Mouse (Mus musculus): ENCODE data around the gene Plcb3. TPM values are rescaled to one million over a fixed set of nuclear protein-coding genes. Genes with fewer than 3 reads are reported as not detected.

The Plcb3 gene
- 11.2 and 11.5 TPM in 2 replicates for polyA plus RNA-seq (2015; fragmentation: Nextera tagmentation; extraction: Ambion mirVana)

DNA sequence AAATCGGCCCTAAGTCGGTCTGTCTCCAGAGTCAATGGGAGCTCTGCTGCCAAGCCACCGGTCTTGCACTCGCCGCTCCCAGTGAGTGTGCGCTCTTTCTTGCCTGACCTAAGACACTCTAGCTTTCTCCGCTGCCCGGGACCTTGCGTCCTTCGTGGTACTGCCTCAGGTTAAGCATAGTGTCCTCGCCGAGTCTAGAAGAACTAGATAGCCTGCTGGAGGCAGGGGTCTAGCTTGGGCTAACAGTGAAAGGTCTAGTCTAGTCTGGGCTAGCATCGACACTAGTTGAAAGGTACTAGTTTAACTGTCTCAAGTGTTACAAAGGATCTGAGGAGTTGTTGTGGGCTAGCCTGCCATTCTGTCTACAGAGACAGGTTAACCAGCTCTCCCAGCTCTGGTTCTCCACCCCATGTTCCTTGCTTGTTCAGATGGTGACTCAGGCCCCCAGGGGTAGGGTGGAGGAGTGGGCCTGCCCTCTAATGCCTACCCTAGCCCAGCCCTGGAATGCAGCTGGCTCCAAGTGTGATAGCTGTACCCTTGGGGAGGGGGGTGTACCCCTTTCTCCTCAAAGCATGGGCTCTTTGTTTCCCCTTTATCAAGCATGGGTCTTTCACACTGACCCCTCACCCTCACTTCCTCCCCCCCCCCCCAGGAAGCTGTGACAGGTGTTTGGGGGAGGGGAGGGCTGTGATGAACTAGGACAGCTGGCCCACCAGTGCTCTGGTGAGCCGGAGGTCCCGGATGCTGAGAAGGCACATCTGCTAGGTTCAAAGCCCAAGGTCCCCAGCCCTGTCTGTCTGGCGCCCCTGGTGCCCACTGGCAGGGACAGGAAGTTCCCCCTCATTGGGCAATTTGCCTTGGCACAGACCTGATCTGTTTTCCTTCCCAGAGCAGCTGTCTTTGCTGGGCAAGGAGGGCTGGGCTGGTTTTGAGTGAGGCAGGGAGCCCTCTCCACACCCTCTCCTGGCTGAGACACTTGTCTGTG, at the start of gene Plcb3:
Plcb3 (minus strand) TSS at position 934 of the 985 bp plus-strand sequence.
- H3K9ac ChIP-seq (replicated peaks), result peak within 1 kb of the TSS; percentile 67
- WGBS, result 0% methylated on average over 16 of the region's 16 CpGs
- peaks cover 15% of the 10 kb centered on the region for H3K36me3 ChIP-seq
- peak within 1 kb of the TSS; percentile 61 for H3K4me3 ChIP-seq
- ATAC-seq (replicated peaks), result peak; percentile 4; the same call in 1 of the 2 replicates
- peak within 1 kb of the TSS; percentile 96 for H3K27ac ChIP-seq (replicated peaks)
- no peaks in the 10 kb centered on the region for H3K27me3 ChIP-seq
- H3K4me1 ChIP-seq, result peaks cover 48% of the 10 kb centered on the region
- H3K9me3 ChIP-seq, result no peaks in the 10 kb centered on the region
- peak within 1 kb of the TSS; percentile 82 for H3K4me2 ChIP-seq (replicated peaks)

DNA sequence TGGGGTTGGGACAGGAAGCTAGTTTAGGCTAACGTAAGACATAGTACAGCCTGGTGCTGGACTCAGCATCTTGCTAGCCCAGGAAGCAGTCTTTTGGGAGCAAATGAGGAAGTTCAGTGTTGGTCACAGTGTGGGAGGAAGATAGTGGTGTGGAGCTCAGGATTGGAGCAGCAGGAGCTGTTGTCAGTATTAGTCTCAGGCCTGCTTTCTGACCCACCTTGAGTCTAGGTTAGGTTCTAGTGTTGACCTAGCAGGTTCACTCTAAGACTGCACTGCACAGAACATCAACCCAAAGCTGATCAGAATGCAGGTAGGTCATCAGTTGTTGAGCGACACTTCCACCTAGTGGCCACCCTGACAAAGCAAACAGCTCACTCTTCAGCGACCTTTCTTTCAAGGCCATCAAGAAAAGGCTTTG, 44.0 kb upstream of the Plcb3 start:
- 47% methylated on average over 3 of the region's 3 CpGs for whole genome bisulfite sequencing
- Histone ChIP-seq H3K9ac (replicated peaks) (no peak overlapping the region), H3K27ac (replicated peaks) (no peak overlapping the region), H3K4me3 (no peak overlapping the region), H3K27me3 (no peaks in the 10 kb centered on the region), H3K4me1 (no peaks in the 10 kb centered on the region), H3K9me3 (no peaks in the 10 kb centered on the region), H3K36me3 (peaks cover 66% of the 10 kb centered on the region), H3K4me2 (replicated peaks) (no peak overlapping the region)
- no peak for ATAC-seq (replicated peaks)

DNA sequence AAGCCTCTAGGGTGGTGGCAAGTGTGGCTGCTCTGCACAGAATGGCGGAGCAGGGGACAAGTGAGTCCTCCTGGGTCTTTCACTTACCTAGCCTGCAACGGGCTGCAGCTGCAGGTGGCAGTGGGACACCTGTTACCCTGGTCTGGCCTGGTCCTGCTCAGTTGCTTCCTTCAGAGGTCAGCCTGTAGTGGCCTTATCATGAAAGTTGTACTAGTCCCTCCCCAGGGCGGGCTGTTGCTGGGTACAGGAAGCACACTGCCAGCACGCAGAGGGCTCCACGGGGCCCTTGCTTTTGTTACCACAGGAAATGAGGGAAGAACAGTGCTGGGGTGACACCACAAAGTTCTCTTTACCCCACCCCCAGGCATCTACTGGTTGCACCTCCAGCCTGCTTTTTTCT, 42.9 kb upstream of the Plcb3 start, which contains the start of gene Fermt3:
Fermt3 (minus strand) TSS at position 279 of the 400 bp plus-strand sequence.
- H3K27ac ChIP-seq (replicated peaks), result no peak within 1 kb of the TSS
- H3K4me1 ChIP-seq, result no peaks in the 10 kb centered on the region
- ATAC-seq (replicated peaks), result no peak
- H3K4me2 ChIP-seq (replicated peaks), result no peak within 1 kb of the TSS
- H3K9ac ChIP-seq (replicated peaks), result no peak within 1 kb of the TSS
- no peaks in the 10 kb centered on the region for H3K27me3 ChIP-seq
- H3K4me3 ChIP-seq, result no peak within 1 kb of the TSS
- WGBS, result 92% methylated on average over 5 of the region's 5 CpGs
- peaks cover 56% of the 10 kb centered on the region for H3K36me3 ChIP-seq
- H3K9me3 ChIP-seq, result no peaks in the 10 kb centered on the region

DNA sequence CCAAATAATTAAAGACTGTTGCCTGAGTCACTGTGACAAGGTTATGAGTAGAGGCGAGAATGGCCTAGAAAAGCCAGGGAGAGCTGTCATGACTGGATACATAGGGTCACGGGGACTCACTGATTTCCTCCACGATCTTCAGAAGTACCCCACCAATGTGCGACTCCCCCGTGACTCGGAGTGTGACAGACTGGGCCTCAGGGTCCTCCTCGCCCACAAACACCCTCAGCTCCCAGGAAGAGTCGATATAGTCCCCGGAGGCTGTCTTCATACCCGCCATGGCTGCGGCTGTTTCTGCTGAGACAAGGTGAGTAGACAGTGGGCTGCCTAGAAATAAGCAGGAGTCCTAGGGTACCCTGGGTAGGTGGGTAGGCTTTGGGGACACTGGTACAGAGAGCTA, 42.3 kb upstream of the Plcb3 start:
- H3K9ac ChIP-seq (replicated peaks), result no peak overlapping the region
- H3K4me1 ChIP-seq, result no peaks in the 10 kb centered on the region
- H3K4me2 ChIP-seq (replicated peaks), result no peak overlapping the region
- no peak overlapping the region for H3K4me3 ChIP-seq
- peaks cover 51% of the 10 kb centered on the region for H3K36me3 ChIP-seq
- no peak overlapping the region for H3K27ac ChIP-seq (replicated peaks)
- no peak for ATAC-seq (replicated peaks)
- H3K9me3 ChIP-seq, result no peaks in the 10 kb centered on the region
- no peaks in the 10 kb centered on the region for H3K27me3 ChIP-seq
- 91% methylated on average over 11 of the region's 11 CpGs for WGBS

DNA sequence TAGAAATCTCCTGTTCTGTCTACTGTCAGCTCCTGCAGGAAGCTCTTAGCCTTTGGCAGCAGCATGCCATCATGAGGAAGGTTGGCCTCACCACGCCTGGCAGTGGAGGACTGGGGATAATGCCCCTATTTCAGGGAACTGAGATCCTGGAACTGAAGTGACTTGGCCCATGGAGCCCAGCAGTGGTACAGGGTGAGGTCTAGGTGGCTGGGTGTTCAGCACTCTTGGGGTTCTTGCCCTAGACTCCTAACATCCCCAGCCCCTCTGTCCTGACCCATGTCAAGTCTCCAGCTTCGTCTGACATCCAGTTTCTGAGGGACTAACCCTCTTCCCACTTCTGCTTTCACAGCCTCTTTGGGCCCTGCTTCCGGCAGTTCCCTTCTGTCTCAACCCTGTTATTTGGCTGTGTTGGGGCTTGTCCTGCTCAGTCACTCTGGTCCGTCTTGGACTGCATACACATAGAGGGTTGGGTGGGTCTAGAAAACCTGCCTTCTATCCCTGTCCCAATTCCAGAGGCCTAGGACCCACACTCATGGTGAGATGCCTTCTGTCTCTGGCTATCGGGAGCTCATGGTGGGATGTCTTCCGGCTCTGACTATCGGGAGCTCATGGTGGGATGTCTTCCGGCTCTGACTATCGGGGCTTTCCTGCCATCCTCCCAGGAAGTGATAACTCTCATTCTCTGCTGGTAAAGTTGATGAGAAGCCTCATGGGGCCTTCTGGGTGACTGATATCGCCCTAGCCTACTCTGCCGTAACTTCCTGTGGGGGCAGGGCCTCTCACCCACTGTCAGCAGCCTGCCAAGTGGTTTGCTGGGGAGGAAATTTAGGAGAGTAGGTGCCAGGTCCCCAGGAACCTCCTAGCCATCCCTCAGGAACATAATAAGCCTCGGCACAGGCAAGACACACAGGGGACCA, 41.5 kb upstream of the Plcb3 start:
- WGBS, result 90% methylated on average over 12 of the region's 12 CpGs
- Histone ChIP-seq H3K9ac (replicated peaks) (no peak overlapping the region), H3K27me3 (no peaks in the 10 kb centered on the region), H3K4me3 (no peak overlapping the region), H3K36me3 (peaks cover 44% of the 10 kb centered on the region), H3K4me1 (no peaks in the 10 kb centered on the region), H3K4me2 (replicated peaks) (no peak overlapping the region), H3K27ac (replicated peaks) (no peak overlapping the region), H3K9me3 (no peaks in the 10 kb centered on the region)
- ATAC-seq (replicated peaks), result no peak

DNA sequence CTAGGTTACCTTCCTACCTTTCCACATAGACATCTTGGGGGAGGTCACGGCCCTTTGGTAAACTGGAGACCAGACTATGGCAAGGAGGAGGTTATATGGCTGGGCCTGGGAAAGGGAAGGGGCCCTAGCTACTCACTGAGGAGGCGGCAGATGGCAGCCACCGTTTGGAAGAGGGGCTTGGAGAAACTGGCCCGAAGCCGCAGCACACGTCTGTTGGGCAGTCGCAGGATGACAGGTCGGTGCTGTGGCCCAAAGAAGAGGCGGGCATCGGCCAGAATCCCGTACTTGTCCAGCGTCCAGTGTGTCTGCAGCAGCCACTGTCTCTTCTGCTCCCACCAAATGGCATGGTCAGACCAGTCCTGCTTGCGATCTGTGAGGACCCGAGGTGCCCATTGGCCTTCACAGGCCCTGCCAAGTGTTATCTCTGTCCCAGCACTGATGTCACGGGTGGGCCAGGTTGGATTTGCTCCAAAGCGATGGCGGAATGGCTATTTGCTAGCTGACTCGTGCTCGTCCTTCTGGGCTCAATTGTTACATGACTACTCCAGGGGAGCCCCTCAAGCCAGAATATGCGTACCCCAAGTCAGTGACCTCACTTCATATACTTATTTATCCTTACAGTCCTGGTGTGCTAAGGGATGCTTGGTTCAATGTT, 38.3 kb upstream of the Plcb3 start:
- Histone ChIP-seq H3K9me3 (no peaks in the 10 kb centered on the region), H3K27ac (replicated peaks) (no peak overlapping the region), H3K36me3 (peaks cover 12% of the 10 kb centered on the region), H3K9ac (replicated peaks) (no peak overlapping the region), H3K4me1 (no peaks in the 10 kb centered on the region), H3K4me2 (replicated peaks) (no peak overlapping the region), H3K27me3 (no peaks in the 10 kb centered on the region), H3K4me3 (no peak overlapping the region)
- WGBS, result 92% methylated on average over 20 of the region's 20 CpGs
- ATAC-seq (replicated peaks), result no peak

DNA sequence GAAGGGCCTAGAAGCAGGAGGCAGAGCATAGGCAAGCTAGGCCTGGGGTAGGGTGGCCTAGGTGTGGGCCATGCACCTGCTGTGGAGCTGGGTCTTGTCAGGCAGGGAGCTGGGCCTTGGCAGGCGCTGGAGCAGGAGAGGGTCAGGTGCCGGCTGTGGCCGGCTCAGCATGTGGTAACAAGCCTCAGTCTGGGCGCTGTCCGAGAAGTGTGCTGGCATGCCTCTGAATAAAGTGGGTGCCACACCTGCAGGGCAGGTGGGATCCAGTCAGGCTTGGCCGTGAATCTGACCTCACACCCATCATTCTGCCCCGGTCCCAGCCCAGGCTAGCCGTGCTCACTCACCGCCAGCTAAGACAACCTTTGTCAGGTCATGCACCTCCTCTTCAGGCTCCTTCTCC, 37.7 kb upstream of the Plcb3 start:
- 90% methylated on average over 9 of the region's 9 CpGs for WGBS
- ATAC-seq (replicated peaks), result no peak
- Histone ChIP-seq H3K27ac (replicated peaks) (no peak overlapping the region), H3K9me3 (no peaks in the 10 kb centered on the region), H3K9ac (replicated peaks) (no peak overlapping the region), H3K4me2 (replicated peaks) (no peak overlapping the region), H3K27me3 (no peaks in the 10 kb centered on the region), H3K4me3 (no peak overlapping the region), H3K36me3 (0 out of 2 replicates have a peak, but pooled peaks cover 6% of the 10 kb centered on the region), H3K4me1 (no peaks in the 10 kb centered on the region)

DNA sequence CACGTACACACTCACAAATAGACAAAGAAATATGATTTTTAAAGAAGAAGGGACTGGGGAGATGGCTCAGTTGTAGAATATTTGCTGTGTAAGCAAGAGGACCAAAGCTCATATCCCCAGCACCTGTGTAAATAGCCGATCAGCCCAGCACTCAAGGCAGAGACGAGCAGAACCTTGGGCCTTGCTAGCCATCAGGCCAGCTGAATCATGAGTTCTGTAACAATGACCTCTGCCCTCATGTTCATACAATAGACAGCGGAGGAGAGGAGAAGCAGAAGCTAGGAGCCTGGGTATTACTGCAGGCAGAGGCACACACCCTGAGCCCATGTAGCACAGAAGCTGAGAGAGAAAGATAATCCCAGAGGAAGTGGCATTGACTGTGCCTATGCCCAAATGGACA, 36.2 kb upstream of the Plcb3 start:
- H3K27ac ChIP-seq (replicated peaks), result no peak overlapping the region
- no peaks in the 10 kb centered on the region for H3K9me3 ChIP-seq
- H3K27me3 ChIP-seq, result no peaks in the 10 kb centered on the region
- no peak overlapping the region for H3K4me3 ChIP-seq
- H3K4me2 ChIP-seq (replicated peaks), result no peak overlapping the region
- H3K4me1 ChIP-seq, result no peaks in the 10 kb centered on the region
- H3K36me3 ChIP-seq, result 0 out of 2 replicates have a peak, but pooled peaks cover 3% of the 10 kb centered on the region
- no peak for ATAC-seq (replicated peaks)
- WGBS, result 92% methylated on average over 4 of the region's 4 CpGs
- no peak overlapping the region for H3K9ac ChIP-seq (replicated peaks)

DNA sequence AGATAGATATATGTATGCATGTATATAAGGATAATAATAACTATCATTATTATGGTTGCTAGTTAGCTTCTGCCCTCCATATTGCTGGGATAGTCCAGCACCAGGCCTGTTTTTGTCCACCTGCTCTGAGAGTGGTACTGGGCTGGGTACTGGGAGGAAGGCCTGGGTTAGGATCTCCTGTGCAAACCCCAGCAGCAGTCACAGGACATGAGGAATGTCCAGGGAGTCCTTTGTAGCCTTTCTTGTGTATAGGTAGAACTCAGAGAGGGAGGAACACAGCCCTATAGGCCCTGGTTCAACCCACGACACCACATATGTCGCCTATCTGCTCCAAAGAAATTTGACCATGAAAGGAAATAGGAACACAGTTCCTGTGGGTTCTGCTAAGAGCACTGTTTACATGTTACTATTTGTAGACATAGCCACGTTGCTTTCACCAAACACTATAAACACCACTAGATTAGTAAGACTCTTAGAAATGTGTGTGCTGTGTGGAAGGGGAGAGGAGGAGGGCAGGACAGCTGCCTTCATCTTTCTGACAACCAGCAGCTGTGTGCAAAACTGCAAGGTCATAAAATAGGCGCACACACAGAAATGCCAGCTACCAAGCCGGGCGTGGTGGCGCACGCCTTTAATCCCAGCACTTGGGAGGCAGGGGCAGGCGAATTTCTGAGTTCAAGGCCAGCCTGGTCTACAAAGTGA, 30.8 kb upstream of the Plcb3 start:
- Histone ChIP-seq H3K4me1 (no peaks in the 10 kb centered on the region), H3K36me3 (no peaks in the 10 kb centered on the region), H3K4me2 (replicated peaks) (no peak overlapping the region), H3K9me3 (no peaks in the 10 kb centered on the region), H3K27me3 (no peaks in the 10 kb centered on the region), H3K27ac (replicated peaks) (no peak overlapping the region), H3K9ac (replicated peaks) (no peak overlapping the region; the same call in 1 of the 2 replicates), H3K4me3 (no peak overlapping the region)
- ATAC-seq (replicated peaks), result no peak
- 86% methylated on average over 9 of the region's 9 CpGs for WGBS

DNA sequence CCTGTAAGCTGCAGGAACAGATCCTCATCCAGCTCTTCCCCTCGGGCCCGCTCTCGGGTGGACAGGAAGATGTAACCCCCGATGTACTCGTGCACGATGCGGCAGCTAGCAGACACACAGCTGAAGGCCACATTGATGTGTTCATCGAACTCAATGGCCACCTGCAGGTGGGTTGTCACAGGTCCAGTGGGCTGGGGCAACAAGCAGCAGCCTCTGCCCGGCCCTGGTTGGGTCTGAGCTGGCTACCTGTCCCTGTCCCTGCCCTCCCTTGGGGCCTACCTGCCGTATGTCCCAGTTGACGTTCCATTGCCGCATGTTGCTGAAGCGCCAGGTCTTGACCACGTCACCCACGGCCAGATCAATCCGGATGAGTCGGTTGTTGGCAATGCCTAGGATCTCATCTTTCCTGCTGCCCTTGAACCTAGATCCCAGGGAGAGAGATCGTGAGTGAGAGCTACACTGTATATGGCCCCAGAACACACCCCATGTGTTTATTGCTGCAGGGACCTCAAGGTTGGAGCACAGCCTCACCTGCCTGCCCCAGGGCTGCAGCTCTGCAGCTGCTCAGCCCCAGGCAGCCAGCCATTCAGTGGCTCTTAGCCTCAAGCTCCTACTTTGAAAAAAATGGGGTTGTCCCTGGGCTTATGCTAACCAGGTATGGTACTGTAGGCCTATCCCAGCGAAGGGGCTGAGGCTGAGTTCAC, 23.2 kb upstream of the Plcb3 start:
- Histone ChIP-seq H3K27me3 (no peaks in the 10 kb centered on the region), H3K9me3 (no peaks in the 10 kb centered on the region), H3K36me3 (0 out of 2 replicates have a peak, but pooled peaks cover 9% of the 10 kb centered on the region), H3K4me2 (replicated peaks) (no peak overlapping the region), H3K9ac (replicated peaks) (no peak overlapping the region), H3K27ac (replicated peaks) (no peak overlapping the region), H3K4me3 (no peak overlapping the region), H3K4me1 (peaks cover 25% of the 10 kb centered on the region)
- no peak for ATAC-seq (replicated peaks)
- 91% methylated on average over 19 of the region's 19 CpGs for WGBS
